In the genomic region with DNA sequence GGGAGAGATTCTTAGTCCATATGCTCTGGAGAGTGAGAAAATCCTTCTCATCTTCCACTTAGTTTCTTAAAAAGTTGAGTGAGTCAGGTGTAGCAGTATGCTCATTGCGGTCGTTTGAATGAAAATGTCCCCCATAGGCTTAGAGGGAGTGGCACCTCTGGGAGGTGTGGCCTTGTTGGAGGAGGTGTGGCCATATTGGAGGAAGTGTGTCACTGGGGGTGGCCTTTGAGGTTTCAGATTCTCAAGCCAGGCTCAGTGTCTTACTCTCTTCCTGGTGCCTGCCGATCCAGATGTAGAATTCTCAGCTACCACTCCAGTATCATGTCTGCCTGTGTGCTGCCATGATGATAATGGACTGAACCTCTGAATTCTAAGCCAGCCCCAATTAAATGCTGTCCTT, we compare ENCODE assay signal across 12 mouse cellular contexts.
"Had no signal": no experiment of that assay in that cellular context is flagged by ENCODE, and none has a peak within 500 bp of the region (broad histone marks: within the 10 kb centered on the region; RNA-seq: fewer than 3 reads in every experiment).

No protein-coding gene starts in this region.

- DNase-seq: retina, postnatal 1 day; right cerebral cortex, adult 18-20 months; right cerebral cortex, postnatal 14 days; right cerebral cortex, postnatal 25 days; right cerebral cortex, postnatal 4 days; spleen, adult 18-20 months; thymus, adult 18-20 months; thymus, adult 2 months; thymus, postnatal 14 days; thymus, postnatal 25 days; thymus, postnatal 36 days; thymus, postnatal 4 days had no signal
